Mouse (Mus musculus): ENCODE data around the gene Morn5. TPM values are rescaled to one million over a fixed set of nuclear protein-coding genes. Genes with fewer than 3 reads are reported as not detected.
A peak's percentile ranks its signal among the peaks of the same experiment; 100 is the strongest.

The Morn5 gene
- polyA plus RNA-seq, 1 experiment from 2014 or later, result 2.9 TPM

GRCm38 (mm10) chr2:36075210-36075609, 26.0 kb downstream of the Morn5 start:
- Histone ChIP-seq H3K4me1 (replicated peaks) (peaks cover 11% of the 10 kb centered on the region), H3K4me3 (no peak overlapping the region), H3K4me2 (no peak overlapping the region), H3K36me3 (no peaks in the 10 kb centered on the region), H3K9ac (no peak overlapping the region), H3K27me3 (0 out of 2 replicates have a peak, but pooled peaks cover 3% of the 10 kb centered on the region), H3K9me3 (no peaks in the 10 kb centered on the region), H3K27ac (replicated peaks) (no peak overlapping the region)
- no peak for ATAC-seq (ENCODE audit: low FRiP score, low read depth)
- 92% methylated on average over 5 of the region's 5 CpGs for WGBS

GRCm38 (mm10) chr2:36077160-36077761, 28.0 kb downstream of the Morn5 start:
- Histone ChIP-seq H3K9me3 (no peaks in the 10 kb centered on the region), H3K4me1 (replicated peaks) (peaks cover 11% of the 10 kb centered on the region), H3K27me3 (0 out of 2 replicates have a peak, but pooled peaks cover 3% of the 10 kb centered on the region), H3K9ac (no peak overlapping the region), H3K4me3 (peak overlapping the region; percentile 18), H3K27ac (replicated peaks) (no peak overlapping the region), H3K36me3 (no peaks in the 10 kb centered on the region), H3K4me2 (peak overlapping the region; percentile 46)
- WGBS, result 18% methylated on average over 11 of the region's 11 CpGs
- ATAC-seq (ENCODE audit: low FRiP score, low read depth), result peak; percentile 46

- Histone ChIP-seq H3K4me2 (no peak overlapping the region), H3K4me3 (no peak overlapping the region), H3K9ac (no peak overlapping the region), H3K9me3 (no peaks in the 10 kb centered on the region), H3K27me3 (0 out of 2 replicates have a peak, but pooled peaks cover 3% of the 10 kb centered on the region), H3K27ac (replicated peaks) (no peak overlapping the region), H3K4me1 (replicated peaks) (peaks cover 11% of the 10 kb centered on the region), H3K36me3 (no peaks in the 10 kb centered on the region)
- WGBS, result 43% methylated on average over 9 of the region's 9 CpGs
- no peak for ATAC-seq (ENCODE audit: low FRiP score, low read depth)
These were observed 32.2 kb downstream of the Morn5 start for GRCm38 (mm10) chr2:36081446-36081845.

DNA sequence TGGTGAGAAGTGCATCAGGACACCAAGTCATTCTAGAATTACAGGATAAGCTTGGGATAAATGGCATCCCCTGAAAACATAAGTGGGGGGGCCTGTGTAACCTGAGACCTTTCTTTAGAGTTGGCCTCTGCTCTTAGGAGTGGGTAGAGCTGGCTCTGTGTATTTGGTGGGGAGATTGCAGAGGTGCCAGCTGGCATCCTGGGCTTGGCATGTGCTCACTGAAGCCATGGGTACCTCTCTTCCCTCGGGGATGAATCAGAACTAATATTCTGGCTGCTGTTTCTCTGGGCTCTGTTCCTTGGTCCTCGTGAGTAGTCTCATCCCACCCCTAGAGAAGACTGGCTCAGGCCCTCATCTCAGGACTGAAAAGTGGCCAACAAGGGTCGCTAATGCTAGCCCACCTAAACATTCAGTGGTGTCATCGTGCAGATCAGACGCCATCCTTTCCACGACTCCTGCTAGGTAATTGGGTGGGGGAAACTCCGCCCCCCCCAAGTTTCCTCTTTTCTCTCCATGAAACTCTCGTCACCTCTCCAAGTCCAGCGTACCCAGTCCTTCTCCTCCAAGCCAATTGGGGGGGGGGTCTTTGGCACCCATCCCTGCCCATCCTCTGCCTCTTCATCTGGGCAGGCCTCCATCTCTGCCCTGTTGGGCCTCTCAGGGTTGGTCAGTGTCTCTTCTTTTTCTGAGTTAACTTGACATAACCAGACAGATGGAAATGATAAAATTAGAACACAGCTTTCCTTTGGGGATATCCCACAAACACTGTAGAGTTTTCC, 33.7 kb downstream of the Morn5 start:
- H3K4me3 ChIP-seq, result no peak overlapping the region
- no peak overlapping the region for H3K27ac ChIP-seq (replicated peaks)
- no peak overlapping the region for H3K9ac ChIP-seq
- H3K9me3 ChIP-seq, result no peaks in the 10 kb centered on the region
- no peak for ATAC-seq (ENCODE audit: low FRiP score, low read depth)
- H3K27me3 ChIP-seq, result peaks cover 14% of the 10 kb centered on the region
- no peak overlapping the region for H3K4me2 ChIP-seq
- 75% methylated on average over 9 of the region's 9 CpGs for WGBS
- H3K36me3 ChIP-seq, result no peaks in the 10 kb centered on the region
- no peaks in the 10 kb centered on the region for H3K4me1 ChIP-seq (replicated peaks)

DNA sequence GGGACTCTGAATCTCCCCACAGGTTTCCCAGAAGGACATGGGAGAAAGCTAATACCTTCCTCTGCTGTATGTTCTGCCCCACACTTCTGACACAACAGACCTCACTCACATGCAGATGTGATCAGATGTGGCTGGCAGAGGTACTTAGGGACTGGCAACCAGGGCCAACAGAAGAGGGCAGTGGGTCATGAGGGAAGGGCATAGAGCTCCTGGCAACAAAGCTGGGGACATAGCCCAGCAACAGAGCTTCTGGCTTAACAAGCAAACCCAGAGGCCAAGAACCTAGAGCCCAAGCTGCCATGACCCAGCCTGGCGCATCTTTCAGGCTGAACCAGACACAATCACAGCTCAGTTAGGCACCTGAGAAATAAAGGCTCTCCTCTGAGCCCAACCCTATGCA, 35.8 kb downstream of the Morn5 start:
- H3K36me3 ChIP-seq, result no peaks in the 10 kb centered on the region
- H3K27ac ChIP-seq (replicated peaks), result no peak overlapping the region
- 94% methylated on average over 1 of the region's 1 CpGs for WGBS
- no peak overlapping the region for H3K9ac ChIP-seq
- H3K4me3 ChIP-seq, result no peak overlapping the region
- no peak overlapping the region for H3K4me2 ChIP-seq
- no peaks in the 10 kb centered on the region for H3K4me1 ChIP-seq (replicated peaks)
- no peak for ATAC-seq (ENCODE audit: low FRiP score, low read depth)
- no peaks in the 10 kb centered on the region for H3K9me3 ChIP-seq
- H3K27me3 ChIP-seq, result peaks cover 31% of the 10 kb centered on the region

DNA sequence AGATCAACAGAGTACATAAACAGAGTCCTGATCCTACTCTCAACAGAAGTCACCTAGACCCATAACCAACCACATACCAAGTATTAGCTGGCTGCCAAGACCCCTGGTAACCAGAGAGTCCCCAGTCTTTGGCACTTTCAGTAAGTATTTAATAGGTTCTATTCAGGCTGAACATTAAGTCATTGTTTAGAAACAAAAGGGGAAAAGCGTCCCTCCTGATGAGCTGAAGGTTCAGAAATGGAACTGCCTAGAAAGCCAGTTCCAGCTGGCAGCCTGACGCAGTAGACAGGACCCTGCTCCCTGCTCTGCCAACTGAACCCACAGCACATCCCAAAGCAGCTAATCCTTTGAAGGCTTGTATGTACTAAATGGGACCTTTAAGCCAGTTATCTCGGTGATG, 39.9 kb downstream of the Morn5 start:
- Histone ChIP-seq H3K4me1 (replicated peaks) (peaks cover 18% of the 10 kb centered on the region), H3K36me3 (no peaks in the 10 kb centered on the region), H3K27ac (replicated peaks) (no peak overlapping the region), H3K27me3 (peaks cover 73% of the 10 kb centered on the region), H3K9ac (no peak overlapping the region), H3K4me3 (no peak overlapping the region), H3K4me2 (no peak overlapping the region), H3K9me3 (no peaks in the 10 kb centered on the region)
- no peak for ATAC-seq (ENCODE audit: low FRiP score, low read depth)
- 37% methylated on average over 3 of the region's 3 CpGs for WGBS

DNA sequence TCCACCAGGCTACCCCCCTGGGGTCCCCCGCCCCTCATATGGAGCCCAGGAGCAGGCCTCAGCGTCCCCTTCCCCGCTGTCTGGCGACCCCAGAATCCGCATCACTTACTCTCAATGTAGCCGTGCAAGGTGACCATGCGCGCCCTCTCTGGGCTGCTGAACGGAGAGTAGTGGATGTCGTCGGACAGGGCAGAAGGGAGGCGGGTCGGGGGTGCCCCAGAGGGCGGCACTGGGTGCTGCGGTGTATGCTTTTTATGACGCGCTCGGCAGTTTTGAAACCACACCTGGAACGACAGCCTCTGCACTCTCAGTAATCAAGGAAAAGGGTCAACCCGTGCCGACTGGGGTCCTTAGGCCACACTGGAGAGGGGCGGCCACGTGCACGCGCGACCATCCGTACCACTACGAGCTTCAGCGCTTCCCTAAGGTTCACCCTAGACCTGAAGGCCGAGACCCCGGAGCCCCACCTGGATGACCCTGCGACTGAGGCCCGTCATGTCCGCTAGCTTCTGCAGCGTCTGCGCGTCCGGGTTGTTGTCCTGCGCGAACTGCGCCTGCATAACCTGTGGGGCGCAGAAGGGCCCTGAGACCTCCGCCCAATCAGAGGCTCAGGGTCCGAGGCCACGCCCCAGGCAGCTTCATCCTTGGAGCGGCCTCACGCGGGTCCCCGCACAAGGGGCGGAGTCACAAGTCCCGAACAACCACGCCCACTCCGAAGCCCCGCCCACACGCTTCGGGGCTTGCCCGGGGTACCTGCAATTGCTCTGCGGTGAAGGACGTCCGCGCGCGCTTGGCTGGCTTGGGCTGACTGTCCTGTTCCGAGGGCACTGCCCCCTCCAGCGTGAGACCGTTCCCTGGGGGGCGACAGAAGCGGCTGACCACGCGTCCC, 41.8 kb downstream of the Morn5 start:
- Histone ChIP-seq H3K27me3 (peaks cover 91% of the 10 kb centered on the region), H3K27ac (replicated peaks) (no peak overlapping the region), H3K4me3 (peak overlapping the region; percentile 39), H3K4me2 (peak overlapping the region; percentile 69), H3K9ac (no peak overlapping the region), H3K9me3 (no peaks in the 10 kb centered on the region), H3K4me1 (replicated peaks) (peaks cover 19% of the 10 kb centered on the region), H3K36me3 (no peaks in the 10 kb centered on the region)
- 2% methylated on average over 70 of the region's 70 CpGs for WGBS
- peak; percentile 70; the same call in 1 of the 2 replicates for ATAC-seq (ENCODE audit: low FRiP score, low read depth)

DNA sequence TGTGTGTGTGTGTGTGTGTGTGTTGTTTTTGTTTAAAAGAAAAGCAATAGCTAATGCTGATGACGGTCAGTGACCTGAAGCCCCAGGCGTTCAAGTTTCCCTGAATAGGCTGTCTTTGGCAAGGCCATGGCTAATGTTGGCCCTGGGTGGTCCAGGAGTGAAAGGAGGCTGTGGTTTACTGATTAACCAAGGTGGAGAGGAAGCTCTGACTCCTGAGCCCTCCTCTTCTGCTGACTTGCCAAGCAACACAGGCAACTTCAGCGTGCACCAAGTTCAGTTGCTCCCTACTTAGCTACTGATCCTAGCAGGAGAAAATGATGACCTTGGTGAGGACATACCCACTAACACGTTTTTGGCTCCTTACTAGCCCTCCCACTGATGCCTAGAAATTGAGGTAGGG, 43.5 kb downstream of the Morn5 start:
- H3K27ac ChIP-seq (replicated peaks), result no peak overlapping the region
- H3K4me3 ChIP-seq, result no peak overlapping the region
- no peaks in the 10 kb centered on the region for H3K36me3 ChIP-seq
- H3K9ac ChIP-seq, result no peak overlapping the region
- WGBS, result 2% methylated on average over 4 of the region's 4 CpGs
- H3K4me2 ChIP-seq, result no peak overlapping the region
- ATAC-seq (ENCODE audit: low FRiP score, low read depth), result no peak
- peaks cover 19% of the 10 kb centered on the region for H3K4me1 ChIP-seq (replicated peaks)
- no peaks in the 10 kb centered on the region for H3K9me3 ChIP-seq
- peaks cover 98% of the 10 kb centered on the region for H3K27me3 ChIP-seq

GRCm38 (mm10) chr2:36093301-36093700, 44.0 kb downstream of the Morn5 start:
- Histone ChIP-seq H3K36me3 (no peaks in the 10 kb centered on the region), H3K27ac (replicated peaks) (no peak overlapping the region), H3K4me2 (no peak overlapping the region), H3K4me3 (no peak overlapping the region), H3K9ac (no peak overlapping the region), H3K27me3 (peaks cover 99% of the 10 kb centered on the region), H3K9me3 (no peaks in the 10 kb centered on the region), H3K4me1 (replicated peaks) (peaks cover 19% of the 10 kb centered on the region)
- 13% methylated on average over 7 of the region's 7 CpGs for WGBS
- no peak for ATAC-seq (ENCODE audit: low FRiP score, low read depth)

DNA sequence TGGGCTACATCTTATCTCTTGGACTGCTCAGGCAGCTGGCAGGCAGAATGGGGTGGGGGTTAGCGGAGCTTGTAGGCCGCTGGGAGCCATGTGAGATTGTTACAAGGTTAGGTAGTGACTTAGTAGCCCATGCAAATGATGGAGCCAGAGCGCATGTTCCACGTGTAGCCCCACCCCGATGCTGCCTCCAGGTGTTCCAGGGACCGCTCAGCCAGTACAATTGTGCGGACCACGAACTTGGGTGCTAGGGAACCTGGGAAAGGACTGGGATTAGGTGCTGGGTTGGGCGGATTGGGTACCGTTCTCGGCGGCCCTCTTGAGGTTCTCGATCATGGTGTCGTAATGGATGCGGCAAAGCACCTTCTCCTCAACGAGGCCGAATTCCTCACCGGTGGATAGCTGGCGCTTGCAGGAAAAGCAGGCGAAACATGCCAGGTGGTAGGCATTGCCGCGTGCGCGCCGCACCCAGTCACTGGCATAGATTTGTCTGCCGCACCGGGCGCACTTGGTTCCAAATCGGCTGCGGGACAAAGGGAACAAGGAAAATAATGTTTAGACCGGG, 44.7 kb downstream of the Morn5 start:
- H3K4me2 ChIP-seq, result 0 out of 2 replicates have a peak overlapping the region, but pooled peaks have one; percentile 5
- 5% methylated on average over 31 of the region's 31 CpGs for WGBS

GRCm38 (mm10) chr2:36097129-36097815, 48.0 kb downstream of the Morn5 start:
- no peaks in the 10 kb centered on the region for H3K9me3 ChIP-seq
- H3K9ac ChIP-seq, result no peak overlapping the region
- H3K4me1 ChIP-seq (replicated peaks), result peaks cover 6% of the 10 kb centered on the region
- H3K36me3 ChIP-seq, result no peaks in the 10 kb centered on the region
- WGBS, result 2% methylated on average over 18 of the region's 18 CpGs
- no peak overlapping the region for H3K27ac ChIP-seq (replicated peaks)
- H3K4me2 ChIP-seq, result no peak overlapping the region
- no peak overlapping the region for H3K4me3 ChIP-seq
- H3K27me3 ChIP-seq, result peaks cover 94% of the 10 kb centered on the region
- ATAC-seq (ENCODE audit: low FRiP score, low read depth), result no peak

More for the DNA sequence above, 44.7 kb downstream of the Morn5 start:
- Histone ChIP-seq H3K36me3 (no peaks in the 10 kb centered on the region), H3K4me3 (peak overlapping the region; percentile 1; the same call in 1 of the 2 replicates), H3K27me3 (peaks cover 99% of the 10 kb centered on the region), H3K4me1 (replicated peaks) (peaks cover 19% of the 10 kb centered on the region), H3K9ac (no peak overlapping the region), H3K27ac (replicated peaks) (no peak overlapping the region), H3K9me3 (no peaks in the 10 kb centered on the region)
- no peak for ATAC-seq (ENCODE audit: low FRiP score, low read depth)
